Mouse (Mus musculus) cerebellum, adult 2 months (tissue): ENCODE results near the gene Rmi2.

Experiments
- CTCF ChIP-seq: fragments of 200-500 bp; IDR thresholded peaks from 2 replicates; pipeline ENCODE4 v1.5.1; 2011; ENCODE audit warnings: low read depth, mild to moderate bottlenecking, control low read depth, low read length, moderate library complexity, borderline replicate concordance; ENCODE audit not compliant: insufficient read depth
- POLR2A ChIP-seq: fragments of 200-500 bp; IDR thresholded peaks from 2 replicates; pipeline ENCODE4 v1.6.1; 2011; ENCODE audit warnings: low read length, control low read depth, borderline replicate concordance; ENCODE audit not compliant: insufficient read depth

DNA sequence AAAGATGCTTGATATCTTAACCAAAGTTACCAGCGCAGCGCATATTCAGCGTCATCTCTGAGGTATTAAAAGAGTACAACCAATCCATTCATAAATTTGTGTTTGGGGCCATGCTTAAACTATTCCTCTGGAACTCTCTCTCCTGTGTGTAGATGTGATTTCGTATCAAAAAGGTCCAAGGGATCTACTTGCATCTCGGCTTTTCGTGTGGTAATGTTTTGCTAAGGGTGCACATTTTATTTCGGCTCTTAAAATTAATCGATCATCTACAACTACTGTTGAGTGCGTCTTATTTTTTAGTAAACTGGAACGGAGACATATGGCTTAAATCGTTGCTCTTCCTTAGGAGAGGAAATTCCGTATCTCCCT is 333 bp upstream of the Rmi2 start:
- TF ChIP-seq CTCF (no peak), POLR2A (no peak)
